Mouse (Mus musculus) midbrain, embryonic 12.5 days (tissue): ENCODE measurements around the gene Htr2a. TPM values are rescaled to one million over a fixed set of nuclear protein-coding genes. Genes with fewer than 3 reads are reported as not detected.

ENCODE experiments used
- ATAC-seq: fragments of 200-750 bp; cut with Nextera tagmentation; 2 replicates; pipeline ENCODE4 v1.8.0; 2017; ENCODE audit warnings: low read depth, moderate TSS enrichment, moderate library complexity; ENCODE audit not compliant: low FRiP score
- H3K27ac ChIP-seq: fragments of 300-500 bp; sonication (generic); replicated peaks from 2 replicates; pipeline ENCODE4 v1.5.1; 2016; ENCODE audit warnings: mild to moderate bottlenecking
- H3K27me3 ChIP-seq: fragments of 300-500 bp; sonication (generic); 2 replicates; pipeline ENCODE4 v1.6.1; 2016; ENCODE audit warnings: mild to moderate bottlenecking
- H3K36me3 ChIP-seq: fragments of 300-500 bp; sonication (generic); 2 replicates; pipeline ENCODE4 v1.6.1; 2016
- H3K4me1 ChIP-seq: fragments of 300-500 bp; sonication (generic); 2 replicates; pipeline ENCODE4 v1.6.1; 2016
- H3K4me2 ChIP-seq: fragments of 300-500 bp; sonication (generic); replicated peaks from 2 replicates; pipeline ENCODE4 v1.6.1; 2016; ENCODE audit warnings: mild to moderate bottlenecking, moderate library complexity
- H3K4me3 ChIP-seq: fragments of 300-500 bp; sonication (generic); 2 replicates; pipeline ENCODE4 v1.5.1; 2016; ENCODE audit warnings: mild to moderate bottlenecking
- H3K9ac ChIP-seq: fragments of 300-500 bp; sonication (generic); replicated peaks from 2 replicates; pipeline ENCODE4 v1.6.1; 2016; ENCODE audit warnings: mild to moderate bottlenecking, moderate library complexity
- H3K9me3 ChIP-seq: fragments of 300-500 bp; sonication (generic); 2 replicates; pipeline ENCODE4 v1.6.1; 2016; ENCODE audit warnings: mild to moderate bottlenecking
- WGBS: fragments of 180-500 bp; shearing (Covaris S2); methylation state at CpG from one replicate; pipeline ENCODE4 v1.1.7; 2016; 5-methylcytosine and 5-hydroxymethylcytosine counted together
- polyA plus RNA-seq: library from polyadenylated mRNA; unstranded; fragments of >200 nt; fragmentation: Nextera tagmentation; extraction: Ambion mirVana; gene quantifications from 2 replicates; pipeline ENCODE4 v1.2.1, GENCODE M21; 2016

Htr2a gene
- polyA plus RNA-seq, 1 experiment from 2014 or later = 0.75 TPM

DNA sequence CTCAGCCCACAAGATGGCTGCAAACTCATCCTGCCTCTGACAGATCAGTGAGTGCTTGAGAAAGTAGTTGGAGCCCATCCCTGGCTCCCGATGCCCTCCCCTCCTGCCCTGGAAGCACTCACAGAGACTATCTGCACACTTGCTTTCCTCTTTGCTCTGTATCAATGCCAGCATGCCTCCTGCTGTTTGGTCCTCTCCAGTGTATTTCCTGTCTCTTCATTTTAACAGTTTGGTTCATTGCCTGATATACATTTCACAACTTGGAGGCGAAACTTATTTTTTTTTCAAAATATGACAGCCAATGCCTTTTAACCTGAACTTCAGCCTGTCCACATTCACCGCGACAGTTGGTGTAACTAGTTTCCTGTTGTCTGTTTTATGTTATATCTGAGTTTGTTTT lies 11.0 kb downstream of the Htr2a start:
- H3K4me1 ChIP-seq = no peaks in the 10 kb centered on the region
- 85% methylated on average over 4 of the region's 4 CpGs for WGBS
- ATAC-seq = no peak
- H3K4me3 ChIP-seq = no peak overlapping the region
- no peak overlapping the region for H3K4me2 ChIP-seq
- H3K27me3 ChIP-seq = no peaks in the 10 kb centered on the region
- H3K36me3 ChIP-seq = no peaks in the 10 kb centered on the region
- H3K9ac ChIP-seq = no peak overlapping the region
- no peaks in the 10 kb centered on the region for H3K9me3 ChIP-seq
- no peak overlapping the region for H3K27ac ChIP-seq

GRCm38 (mm10) chr14:74657227-74657626 lies 16.6 kb downstream of the Htr2a start:
- WGBS = 86% methylated on average over 7 of the region's 7 CpGs
- no peaks in the 10 kb centered on the region for H3K27me3 ChIP-seq
- no peak overlapping the region for H3K27ac ChIP-seq
- no peak for ATAC-seq
- H3K9me3 ChIP-seq = no peaks in the 10 kb centered on the region
- no peak overlapping the region for H3K4me3 ChIP-seq
- H3K4me1 ChIP-seq = no peaks in the 10 kb centered on the region
- no peaks in the 10 kb centered on the region for H3K36me3 ChIP-seq
- H3K4me2 ChIP-seq = no peak overlapping the region
- H3K9ac ChIP-seq = no peak overlapping the region

DNA sequence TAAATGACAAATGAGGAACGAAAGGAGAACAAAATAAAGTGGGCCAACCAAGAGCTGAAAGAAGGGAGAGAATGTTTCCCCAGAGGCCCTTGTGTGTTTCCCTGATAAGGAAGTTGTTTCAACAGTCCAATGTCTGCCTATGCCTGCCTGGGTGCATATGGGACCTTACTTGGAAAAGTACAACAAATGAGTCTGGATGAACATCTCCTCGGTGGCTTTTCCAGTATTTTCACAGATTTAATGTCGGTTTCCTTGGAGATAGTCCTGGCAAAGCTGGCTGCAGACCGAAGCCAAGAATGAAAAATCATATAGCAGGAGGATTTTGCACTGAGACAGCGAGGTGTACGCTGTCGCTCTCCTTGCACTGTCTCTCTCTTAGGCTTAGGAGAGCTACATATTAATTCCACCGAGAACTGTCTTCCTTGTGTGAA lies 18.8 kb downstream of the Htr2a start:
- ATAC-seq = no peak
- Histone ChIP-seq H3K4me1 (no peaks in the 10 kb centered on the region), H3K4me3 (no peak overlapping the region), H3K36me3 (no peaks in the 10 kb centered on the region), H3K27ac (no peak overlapping the region), H3K27me3 (no peaks in the 10 kb centered on the region), H3K4me2 (no peak overlapping the region), H3K9me3 (no peaks in the 10 kb centered on the region), H3K9ac (no peak overlapping the region)
- 91% methylated on average over 8 of the region's 8 CpGs for WGBS

DNA sequence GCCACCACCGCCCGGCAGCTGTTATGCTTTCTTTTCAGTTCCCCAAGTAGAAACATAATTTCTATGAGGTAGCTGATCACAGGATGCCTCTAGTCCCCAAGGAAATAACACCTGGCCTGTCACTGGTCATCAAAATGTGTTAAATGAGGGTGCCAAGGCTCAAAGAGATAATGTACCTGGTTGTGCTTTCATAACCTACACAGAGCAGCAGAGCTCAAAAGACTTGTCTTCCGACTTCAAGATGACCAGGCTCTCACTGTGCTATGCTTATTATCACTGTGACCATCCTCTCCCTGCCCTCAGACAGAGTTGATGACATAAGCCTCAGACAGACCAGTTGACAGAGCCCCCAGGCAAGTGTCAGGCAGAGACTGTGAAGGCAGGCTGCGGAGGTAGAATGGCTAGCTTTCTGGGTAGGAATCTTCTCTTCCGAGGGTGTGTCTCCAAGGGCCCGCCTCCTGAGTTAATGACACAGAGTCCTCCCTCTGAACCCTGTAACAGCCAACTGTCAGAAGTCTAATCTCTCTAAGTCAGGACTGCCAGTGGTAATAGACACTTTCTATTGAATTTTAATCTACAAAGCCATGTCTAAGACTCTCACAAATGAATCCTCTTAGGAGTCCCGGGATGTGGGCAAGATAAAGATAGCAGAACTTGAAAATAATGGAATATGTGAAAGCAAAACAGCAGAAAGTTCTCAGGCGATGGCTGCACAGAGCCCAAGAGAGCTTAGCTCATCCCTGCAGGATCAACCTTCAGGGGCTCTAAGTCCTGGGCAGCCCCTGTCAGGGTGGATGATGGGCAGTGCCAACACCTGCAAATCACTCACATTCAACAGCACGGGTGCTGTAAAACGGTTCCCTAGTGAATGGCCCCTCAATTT lies 31.7 kb downstream of the Htr2a start:
- H3K4me1 ChIP-seq = no peaks in the 10 kb centered on the region

GRCm38 (mm10) chr14:74673020-74673350 lies 32.3 kb downstream of the Htr2a start:
- no peaks in the 10 kb centered on the region for H3K9me3 ChIP-seq
- H3K4me3 ChIP-seq = no peak overlapping the region
- no peaks in the 10 kb centered on the region for H3K36me3 ChIP-seq
- H3K27ac ChIP-seq = no peak overlapping the region
- WGBS = 65% methylated on average over 3 of the region's 3 CpGs
- no peak overlapping the region for H3K9ac ChIP-seq
- H3K4me1 ChIP-seq = no peaks in the 10 kb centered on the region
- no peak for ATAC-seq
- no peaks in the 10 kb centered on the region for H3K27me3 ChIP-seq
- no peak overlapping the region for H3K4me2 ChIP-seq

More for the DNA sequence above, 31.7 kb downstream of the Htr2a start:
- no peak overlapping the region for H3K9ac ChIP-seq
- no peaks in the 10 kb centered on the region for H3K36me3 ChIP-seq
- WGBS = 67% methylated on average over 10 of the region's 10 CpGs
- no peaks in the 10 kb centered on the region for H3K9me3 ChIP-seq
- H3K4me3 ChIP-seq = no peak overlapping the region
- no peaks in the 10 kb centered on the region for H3K27me3 ChIP-seq
- no peak overlapping the region for H3K4me2 ChIP-seq
- H3K27ac ChIP-seq = no peak overlapping the region
- peak; percentile 27; the same call in 1 of the 2 replicates for ATAC-seq

GRCm38 (mm10) chr14:74673584-74673983 lies 32.9 kb downstream of the Htr2a start:
- H3K9me3 ChIP-seq = no peaks in the 10 kb centered on the region
- WGBS = 73% methylated on average over 3 of the region's 3 CpGs
- ATAC-seq = no peak
- H3K36me3 ChIP-seq = no peaks in the 10 kb centered on the region
- H3K4me2 ChIP-seq = no peak overlapping the region
- no peak overlapping the region for H3K27ac ChIP-seq
- H3K4me3 ChIP-seq = no peak overlapping the region
- H3K27me3 ChIP-seq = no peaks in the 10 kb centered on the region
- H3K4me1 ChIP-seq = no peaks in the 10 kb centered on the region
- no peak overlapping the region for H3K9ac ChIP-seq

DNA sequence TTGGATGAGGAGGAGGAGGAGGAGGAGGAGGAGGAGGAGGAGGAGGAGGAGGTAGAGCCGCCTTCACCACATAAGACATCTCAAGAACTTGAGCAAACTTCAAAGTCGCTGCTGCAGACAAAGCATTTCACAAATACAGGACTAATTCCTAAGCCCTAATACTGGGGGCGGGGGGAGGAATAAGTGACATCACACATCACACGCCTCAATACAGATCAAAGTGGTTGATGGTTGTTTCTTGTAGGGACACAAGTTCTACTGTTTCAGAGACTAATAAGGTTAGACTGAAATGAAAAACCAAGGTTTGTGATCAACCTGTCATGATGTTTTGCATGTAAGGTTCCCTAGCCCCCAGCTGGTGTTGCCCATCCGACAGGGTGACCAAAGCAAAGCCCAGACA lies 39.2 kb downstream of the Htr2a start:
- Histone ChIP-seq H3K27ac (no peak overlapping the region), H3K4me3 (no peak overlapping the region), H3K4me1 (no peaks in the 10 kb centered on the region), H3K9ac (no peak overlapping the region), H3K36me3 (no peaks in the 10 kb centered on the region), H3K27me3 (no peaks in the 10 kb centered on the region), H3K4me2 (no peak overlapping the region), H3K9me3 (no peaks in the 10 kb centered on the region)
- 69% methylated on average over 5 of the region's 5 CpGs for WGBS
- no peak for ATAC-seq

DNA sequence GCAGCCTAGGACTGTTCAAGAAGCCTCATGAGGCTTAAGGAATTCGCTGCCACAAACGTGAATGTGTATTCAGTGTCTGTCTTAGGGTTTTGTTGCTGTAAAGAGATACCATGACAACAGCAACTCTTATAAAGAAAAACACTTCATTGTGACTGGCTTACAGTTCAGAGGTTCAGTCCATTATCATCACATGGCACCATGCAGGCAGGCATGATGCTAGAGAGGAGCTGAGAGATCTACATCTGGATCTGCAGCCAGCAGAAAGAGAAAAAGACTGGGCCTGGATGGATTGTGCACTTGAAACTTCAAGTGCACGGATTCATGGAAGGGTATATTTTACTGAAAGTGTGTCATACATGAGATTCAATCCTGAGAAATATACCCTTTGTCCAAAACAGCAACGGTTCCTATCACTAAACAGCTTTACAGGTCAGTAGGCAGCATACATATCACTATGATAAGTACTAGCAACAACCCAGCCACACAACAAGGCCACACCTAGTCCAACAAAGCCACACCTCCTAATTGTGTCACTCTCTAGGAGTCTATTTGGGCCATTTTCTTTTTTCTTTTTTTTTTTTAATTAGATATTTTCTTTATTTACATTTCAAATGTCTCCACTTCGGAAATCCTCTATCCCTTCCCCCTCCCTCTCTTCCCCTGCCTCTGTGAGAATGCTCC lies 43.8 kb downstream of the Htr2a start:
- Histone ChIP-seq H3K27me3 (no peaks in the 10 kb centered on the region), H3K4me1 (no peaks in the 10 kb centered on the region), H3K27ac (no peak overlapping the region), H3K36me3 (no peaks in the 10 kb centered on the region), H3K9ac (no peak overlapping the region), H3K4me2 (no peak overlapping the region), H3K9me3 (no peaks in the 10 kb centered on the region), H3K4me3 (no peak overlapping the region)
- no peak for ATAC-seq
- WGBS = 73% methylated on average over 5 of the region's 5 CpGs

DNA sequence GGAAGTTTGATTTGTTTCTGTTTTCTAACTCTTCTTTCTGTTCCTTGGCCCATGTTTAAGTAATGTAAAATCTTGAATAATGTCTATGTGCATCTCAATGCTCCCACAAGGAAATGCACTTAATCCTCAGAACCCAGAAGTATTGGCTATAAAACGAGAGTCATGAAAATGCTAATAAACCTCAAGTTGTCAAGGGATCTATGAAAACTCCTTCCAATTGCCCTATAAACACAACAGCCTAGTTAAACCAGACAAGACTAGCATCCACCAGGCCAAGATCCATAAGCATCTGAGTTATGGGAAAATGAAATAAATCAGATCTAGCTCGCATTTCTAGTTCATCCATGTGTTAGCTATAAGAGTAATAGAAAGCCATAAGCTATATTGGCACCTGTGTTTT lies 51.3 kb downstream of the Htr2a start:
- no peak for ATAC-seq
- Histone ChIP-seq H3K9ac (no peak overlapping the region), H3K4me2 (no peak overlapping the region), H3K9me3 (no peaks in the 10 kb centered on the region), H3K4me1 (no peaks in the 10 kb centered on the region), H3K27me3 (no peaks in the 10 kb centered on the region), H3K27ac (no peak overlapping the region), H3K4me3 (no peak overlapping the region), H3K36me3 (no peaks in the 10 kb centered on the region)
- WGBS = 90% methylated on average over 2 of the region's 2 CpGs

DNA sequence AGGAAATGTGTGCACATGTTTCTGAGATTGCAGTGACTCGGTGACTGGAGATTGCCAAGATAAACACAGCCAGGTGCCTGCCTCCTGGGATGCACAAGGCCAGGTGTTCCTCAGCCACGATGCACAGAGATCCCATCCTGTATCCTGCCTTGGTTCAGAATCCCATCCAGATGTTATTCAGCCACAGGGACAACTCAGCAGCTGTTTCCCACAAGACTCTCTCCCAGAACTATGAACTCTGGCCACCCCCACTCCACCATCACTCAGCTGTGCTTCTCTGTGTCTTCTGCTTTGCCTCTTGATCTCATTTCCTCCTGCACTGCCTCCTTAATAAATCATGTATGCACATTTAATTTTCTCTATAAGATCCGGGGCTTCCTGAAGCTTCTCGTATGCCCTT lies 56.1 kb downstream of the Htr2a start:
- H3K27ac ChIP-seq = no peak overlapping the region
- H3K9me3 ChIP-seq = no peaks in the 10 kb centered on the region
- no peak for ATAC-seq
- H3K27me3 ChIP-seq = no peaks in the 10 kb centered on the region
- WGBS = 67% methylated on average over 4 of the region's 4 CpGs
- H3K4me2 ChIP-seq = no peak overlapping the region
- H3K4me1 ChIP-seq = no peaks in the 10 kb centered on the region
- H3K4me3 ChIP-seq = no peak overlapping the region
- no peaks in the 10 kb centered on the region for H3K36me3 ChIP-seq
- no peak overlapping the region for H3K9ac ChIP-seq

- Histone ChIP-seq H3K27ac (no peak overlapping the region), H3K4me3 (no peak overlapping the region), H3K4me1 (no peaks in the 10 kb centered on the region), H3K9ac (no peak overlapping the region), H3K4me2 (no peak overlapping the region), H3K27me3 (no peaks in the 10 kb centered on the region), H3K9me3 (no peaks in the 10 kb centered on the region), H3K36me3 (no peaks in the 10 kb centered on the region)
- no peak for ATAC-seq
Measured at GRCm38 (mm10) chr14:74697432-74697831, 56.8 kb downstream of the Htr2a start.

- Histone ChIP-seq H3K9ac (no peak overlapping the region), H3K36me3 (no peaks in the 10 kb centered on the region), H3K9me3 (no peaks in the 10 kb centered on the region), H3K4me1 (no peaks in the 10 kb centered on the region), H3K27me3 (no peaks in the 10 kb centered on the region), H3K4me2 (no peak overlapping the region), H3K4me3 (no peak overlapping the region), H3K27ac (no peak overlapping the region)
- ATAC-seq = no peak
- WGBS = 89% methylated on average over 3 of the region's 3 CpGs
Measured at GRCm38 (mm10) chr14:74699241-74699640, 58.6 kb downstream of the Htr2a start.
